Mouse (Mus musculus): ENCODE measurements at regions not wholly inside any gene's neighbourhood (a gene's known extent, or its start where the extent isn't known, plus 50 kb on each side); places are given as distances from the start of the nearest gene placed in this dataset.
A peak's percentile ranks its signal among the peaks of the same experiment; 100 is the strongest.

GRCm38 (mm10) chr19:52878812-52879502 is 161.1 kb downstream of the Xpnpep1 start:
- Histone ChIP-seq H3K9ac (replicated peaks) (no peak overlapping the region), H3K4me3 (replicated peaks) (no peak overlapping the region), H3K9me3 (replicated peaks) (no peaks in the 10 kb centered on the region), H3K27ac (replicated peaks) (no peak overlapping the region), H3K4me1 (peaks cover 4% of the 10 kb centered on the region; the same call in 1 of the 2 replicates), H3K27me3 (replicated peaks) (no peaks in the 10 kb centered on the region), H3K4me2 (no peak overlapping the region), H3K36me3 (no peaks in the 10 kb centered on the region)
- ATAC-seq (ENCODE audit: low FRiP score): no peak
- 81% methylated on average over 6 of the region's 6 CpGs for WGBS

GRCm38 (mm10) chr19:52866635-52867034 is 173.4 kb downstream of the Xpnpep1 start:
- H3K4me2 ChIP-seq: no peak overlapping the region
- no peak for ATAC-seq (ENCODE audit: low FRiP score)
- peaks cover 3% of the 10 kb centered on the region; the same call in 1 of the 2 replicates for H3K4me1 ChIP-seq
- H3K4me3 ChIP-seq (replicated peaks): no peak overlapping the region
- no peaks in the 10 kb centered on the region for H3K9me3 ChIP-seq (replicated peaks)
- H3K27ac ChIP-seq (replicated peaks): no peak overlapping the region
- WGBS: 98% methylated on average over 1 of the region's 1 CpGs
- no peaks in the 10 kb centered on the region for H3K36me3 ChIP-seq
- H3K9ac ChIP-seq (replicated peaks): no peak overlapping the region
- no peaks in the 10 kb centered on the region for H3K27me3 ChIP-seq (replicated peaks)

GRCm38 (mm10) chr19:52861576-52861975 is 178.4 kb downstream of the Xpnpep1 start:
- ATAC-seq (ENCODE audit: low FRiP score): no peak
- Histone ChIP-seq H3K36me3 (no peaks in the 10 kb centered on the region), H3K27ac (replicated peaks) (no peak overlapping the region), H3K27me3 (replicated peaks) (no peaks in the 10 kb centered on the region), H3K9ac (replicated peaks) (no peak overlapping the region), H3K9me3 (replicated peaks) (no peaks in the 10 kb centered on the region), H3K4me1 (peaks cover 8% of the 10 kb centered on the region; the same call in 1 of the 2 replicates), H3K4me3 (replicated peaks) (no peak overlapping the region), H3K4me2 (no peak overlapping the region; the same call in 1 of the 2 replicates)
- WGBS: 29% methylated on average over 9 of the region's 9 CpGs

- Histone ChIP-seq H3K27me3 (replicated peaks) (no peaks in the 10 kb centered on the region), H3K36me3 (no peaks in the 10 kb centered on the region), H3K9ac (replicated peaks) (no peak overlapping the region), H3K27ac (replicated peaks) (no peak overlapping the region; the same call in 1 of the 2 replicates), H3K4me2 (no peak overlapping the region), H3K4me3 (replicated peaks) (no peak overlapping the region), H3K9me3 (replicated peaks) (no peaks in the 10 kb centered on the region), H3K4me1 (no peaks in the 10 kb centered on the region)
- WGBS: 71% methylated on average over 7 of the region's 7 CpGs
- peak; percentile 35; the same call in 1 of the 2 replicates for ATAC-seq (ENCODE audit: low FRiP score)
These were observed 185.8 kb downstream of the Xpnpep1 start for GRCm38 (mm10) chr19:52854068-52854682.

- ATAC-seq (ENCODE audit: low FRiP score): no peak
- no peak overlapping the region for H3K27ac ChIP-seq (replicated peaks)
- no peaks in the 10 kb centered on the region for H3K9me3 ChIP-seq (replicated peaks)
- no peak overlapping the region for H3K4me3 ChIP-seq (replicated peaks)
- H3K4me2 ChIP-seq: no peak overlapping the region
- WGBS: 84% methylated on average over 7 of the region's 7 CpGs
- no peak overlapping the region for H3K9ac ChIP-seq (replicated peaks)
- H3K27me3 ChIP-seq (replicated peaks): no peaks in the 10 kb centered on the region
- no peaks in the 10 kb centered on the region for H3K36me3 ChIP-seq
- no peaks in the 10 kb centered on the region for H3K4me1 ChIP-seq
These were observed 223.8 kb downstream of the Xpnpep1 start for GRCm38 (mm10) chr19:52816202-52816601.

GRCm38 (mm10) chr19:52812046-52812445 is 228.0 kb downstream of the Xpnpep1 start:
- H3K4me3 ChIP-seq (replicated peaks): no peak overlapping the region
- H3K4me2 ChIP-seq: no peak overlapping the region
- no peaks in the 10 kb centered on the region for H3K27me3 ChIP-seq (replicated peaks)
- 76% methylated on average over 6 of the region's 6 CpGs for WGBS
- H3K27ac ChIP-seq (replicated peaks): no peak overlapping the region
- H3K4me1 ChIP-seq: no peaks in the 10 kb centered on the region
- no peak for ATAC-seq (ENCODE audit: low FRiP score)
- H3K36me3 ChIP-seq: no peaks in the 10 kb centered on the region
- H3K9me3 ChIP-seq (replicated peaks): no peaks in the 10 kb centered on the region
- no peak overlapping the region for H3K9ac ChIP-seq (replicated peaks)

GRCm38 (mm10) chr19:52788802-52789201 is 251.2 kb downstream of the Xpnpep1 start:
- 83% methylated on average over 3 of the region's 3 CpGs for WGBS
- no peak for ATAC-seq (ENCODE audit: low FRiP score)
- Histone ChIP-seq H3K27me3 (replicated peaks) (no peaks in the 10 kb centered on the region), H3K9me3 (replicated peaks) (no peaks in the 10 kb centered on the region), H3K4me1 (no peaks in the 10 kb centered on the region), H3K36me3 (no peaks in the 10 kb centered on the region), H3K9ac (replicated peaks) (no peak overlapping the region), H3K4me2 (no peak overlapping the region), H3K27ac (replicated peaks) (no peak overlapping the region), H3K4me3 (replicated peaks) (no peak overlapping the region)

- Histone ChIP-seq H3K27me3 (replicated peaks) (no peaks in the 10 kb centered on the region), H3K4me2 (no peak overlapping the region), H3K27ac (replicated peaks) (no peak overlapping the region), H3K4me1 (no peaks in the 10 kb centered on the region), H3K4me3 (replicated peaks) (no peak overlapping the region), H3K9me3 (replicated peaks) (0 out of 2 replicates have a peak, but pooled peaks cover 7% of the 10 kb centered on the region), H3K9ac (replicated peaks) (no peak overlapping the region), H3K36me3 (no peaks in the 10 kb centered on the region)
- ATAC-seq (ENCODE audit: low FRiP score): no peak
- WGBS: 74% methylated on average over 4 of the region's 4 CpGs
These were observed 271.1 kb downstream of the Xpnpep1 start for GRCm38 (mm10) chr19:52768761-52769388.

GRCm38 (mm10) chr19:52768117-52768516 is 271.9 kb downstream of the Xpnpep1 start:
- ATAC-seq (ENCODE audit: low FRiP score): no peak
- no peaks in the 10 kb centered on the region for H3K4me1 ChIP-seq
- no peak overlapping the region for H3K27ac ChIP-seq (replicated peaks)
- H3K9me3 ChIP-seq (replicated peaks): 0 out of 2 replicates have a peak, but pooled peaks cover 7% of the 10 kb centered on the region
- H3K27me3 ChIP-seq (replicated peaks): no peaks in the 10 kb centered on the region
- WGBS: 89% methylated on average over 5 of the region's 5 CpGs
- no peaks in the 10 kb centered on the region for H3K36me3 ChIP-seq
- no peak overlapping the region for H3K9ac ChIP-seq (replicated peaks)
- H3K4me3 ChIP-seq (replicated peaks): no peak overlapping the region
- no peak overlapping the region for H3K4me2 ChIP-seq

- Histone ChIP-seq H3K4me2 (no peak overlapping the region), H3K27me3 (replicated peaks) (no peaks in the 10 kb centered on the region), H3K36me3 (no peaks in the 10 kb centered on the region), H3K4me1 (no peaks in the 10 kb centered on the region), H3K9ac (replicated peaks) (no peak overlapping the region), H3K4me3 (replicated peaks) (no peak overlapping the region), H3K9me3 (replicated peaks) (no peaks in the 10 kb centered on the region), H3K27ac (replicated peaks) (no peak overlapping the region)
- 94% methylated on average over 9 of the region's 9 CpGs for WGBS
- no peak for ATAC-seq (ENCODE audit: low FRiP score)
These were observed 301.1 kb downstream of the Xpnpep1 start for GRCm38 (mm10) chr19:52738946-52739345.

GRCm38 (mm10) chr19:52721776-52722175 is 318.2 kb downstream of the Xpnpep1 start:
- H3K9ac ChIP-seq (replicated peaks): no peak overlapping the region
- H3K27me3 ChIP-seq (replicated peaks): no peaks in the 10 kb centered on the region
- no peak for ATAC-seq (ENCODE audit: low FRiP score)
- H3K36me3 ChIP-seq: no peaks in the 10 kb centered on the region
- H3K9me3 ChIP-seq (replicated peaks): no peaks in the 10 kb centered on the region
- H3K4me1 ChIP-seq: no peaks in the 10 kb centered on the region
- H3K4me3 ChIP-seq (replicated peaks): no peak overlapping the region
- 26% methylated on average over 1 of the region's 1 CpGs for WGBS
- H3K27ac ChIP-seq (replicated peaks): no peak overlapping the region
- no peak overlapping the region for H3K4me2 ChIP-seq

- no peaks in the 10 kb centered on the region for H3K4me1 ChIP-seq
- H3K4me3 ChIP-seq (replicated peaks): no peak overlapping the region
- H3K36me3 ChIP-seq: no peaks in the 10 kb centered on the region
- no peaks in the 10 kb centered on the region for H3K9me3 ChIP-seq (replicated peaks)
- no peak overlapping the region for H3K27ac ChIP-seq (replicated peaks)
- no peak overlapping the region for H3K4me2 ChIP-seq
- H3K9ac ChIP-seq (replicated peaks): no peak overlapping the region
- ATAC-seq (ENCODE audit: low FRiP score): no peak
- no peaks in the 10 kb centered on the region for H3K27me3 ChIP-seq (replicated peaks)
- WGBS: 79% methylated on average over 5 of the region's 5 CpGs
These were observed 324.7 kb downstream of the Xpnpep1 start for GRCm38 (mm10) chr19:52715359-52715758.

All from neural tube, embryonic 15.5 days (tissue).